Mouse (Mus musculus): ENCODE data around the gene Rpl32.
"Not testable (repeated sequence)": the region's sequence is repeated elsewhere in the genome, so short reads cannot be mapped to it uniquely, and the experiment has no call there.

Rpl32 gene

DNA sequence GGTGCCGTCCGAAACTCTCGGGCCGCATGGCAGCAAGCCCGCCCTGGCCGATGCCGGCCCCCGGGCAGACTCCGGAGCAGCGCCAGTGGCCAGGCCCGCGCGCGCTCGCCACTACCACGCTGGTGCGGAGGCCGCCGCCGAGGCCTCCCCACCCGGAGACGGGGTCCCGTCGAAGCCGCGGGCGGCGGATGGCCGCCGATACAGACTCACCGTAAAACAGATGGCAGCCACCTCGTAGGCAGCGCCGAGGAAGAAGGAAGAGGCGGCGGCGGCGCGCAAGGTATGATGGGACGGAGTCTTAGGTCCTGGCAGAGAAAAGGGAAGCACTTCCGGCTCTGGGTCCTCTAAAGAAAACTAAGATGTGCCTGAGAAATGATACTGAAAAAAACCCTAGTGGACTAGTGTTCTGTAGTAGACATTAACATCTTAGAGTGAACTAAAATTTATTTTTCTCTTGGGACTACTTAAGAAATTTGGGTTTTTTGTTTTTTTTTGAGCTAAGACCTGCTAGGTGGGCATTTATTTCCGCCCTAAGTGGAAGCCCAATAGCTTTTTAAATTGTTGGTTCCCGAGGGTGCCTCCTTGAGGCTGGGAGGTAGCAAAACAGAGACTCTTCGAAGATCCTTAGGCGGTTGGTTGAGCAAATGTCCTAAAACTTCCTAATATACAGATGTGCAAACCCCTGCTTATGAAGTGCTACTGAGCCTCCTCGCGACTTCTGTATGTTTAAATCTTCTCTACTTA is at the start of gene Rpl32:
Gene Rpl32 (minus strand): TSS at position 260 of the 744 bp plus-strand sequence.
- peak; percentile 89 for DNase-seq (ENCODE audit: low read depth, low spot score)

DNA sequence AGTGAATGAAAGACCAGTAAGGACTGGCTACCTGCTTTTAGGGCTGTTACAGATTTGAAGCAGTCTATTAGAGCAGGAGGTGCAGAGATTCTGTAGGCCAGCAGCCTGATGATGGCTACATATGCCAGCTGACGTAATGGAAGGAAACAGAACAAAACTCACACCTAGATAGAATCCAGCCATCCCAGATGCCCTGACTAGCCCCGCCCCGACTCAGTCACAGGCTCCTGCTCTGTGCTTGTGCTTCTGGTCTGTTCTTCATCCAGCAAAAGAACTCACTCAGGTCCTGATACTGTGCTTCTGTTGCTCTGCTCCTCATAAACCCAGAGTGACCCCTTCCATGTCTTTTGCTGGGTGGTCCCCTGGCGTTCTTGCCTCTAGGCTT is 47.8 kb upstream of the Rpl32 start:
- no peak for DNase-seq (ENCODE audit: low read depth, low spot score)

DNA sequence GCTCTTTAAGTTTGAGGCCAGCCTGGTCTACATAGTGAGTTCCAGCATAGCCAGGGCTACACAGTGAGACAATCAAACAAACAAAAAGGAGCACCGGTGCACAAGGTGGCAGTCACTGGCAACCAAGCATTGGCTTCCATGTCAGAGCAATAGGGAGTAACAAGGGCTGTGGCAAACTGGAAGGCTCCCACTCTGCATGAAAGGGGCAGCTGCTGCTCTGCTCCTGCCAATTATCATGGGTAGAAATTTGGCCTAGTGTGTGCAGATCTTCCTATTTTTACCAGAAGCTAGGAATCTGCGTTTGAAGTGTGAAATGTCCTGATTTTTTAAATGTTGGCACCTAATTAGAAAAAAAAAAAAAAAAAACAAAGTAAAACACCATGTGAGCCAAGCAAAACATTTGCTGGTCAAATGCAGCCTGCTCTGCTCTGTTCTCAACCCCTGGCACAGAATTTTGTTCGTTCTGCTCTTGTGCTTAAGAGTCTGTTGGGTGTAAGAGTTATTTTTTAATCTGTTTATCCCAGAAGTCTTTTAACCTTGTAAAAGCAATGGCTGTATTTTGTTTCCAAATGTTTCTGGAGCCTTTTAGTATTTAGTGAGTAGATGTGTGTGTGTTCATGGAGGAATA is 47.3 kb upstream of the Rpl32 start:
- no peak for DNase-seq (ENCODE audit: low read depth, low spot score)

DNA sequence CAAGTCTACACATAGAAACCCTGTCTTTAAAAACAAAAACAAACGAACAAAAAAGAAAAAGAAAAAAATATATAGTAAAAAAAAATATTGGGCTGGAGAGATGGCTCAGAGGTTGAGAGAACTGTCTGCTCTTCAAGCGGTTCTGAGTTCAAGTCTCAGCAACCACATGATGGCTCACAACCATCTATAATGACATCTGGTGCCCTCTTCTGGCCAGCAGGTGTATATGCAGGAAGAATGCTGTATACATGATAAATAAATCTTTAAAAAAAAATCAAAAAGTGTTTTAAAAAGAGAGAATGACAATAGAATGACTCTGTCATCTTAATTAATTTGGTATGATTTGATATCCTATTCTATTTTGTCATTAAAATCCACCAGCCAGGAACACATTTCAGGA is 45.9 kb upstream of the Rpl32 start:
- DNase-seq (ENCODE audit: low read depth, low spot score): no peak

DNA sequence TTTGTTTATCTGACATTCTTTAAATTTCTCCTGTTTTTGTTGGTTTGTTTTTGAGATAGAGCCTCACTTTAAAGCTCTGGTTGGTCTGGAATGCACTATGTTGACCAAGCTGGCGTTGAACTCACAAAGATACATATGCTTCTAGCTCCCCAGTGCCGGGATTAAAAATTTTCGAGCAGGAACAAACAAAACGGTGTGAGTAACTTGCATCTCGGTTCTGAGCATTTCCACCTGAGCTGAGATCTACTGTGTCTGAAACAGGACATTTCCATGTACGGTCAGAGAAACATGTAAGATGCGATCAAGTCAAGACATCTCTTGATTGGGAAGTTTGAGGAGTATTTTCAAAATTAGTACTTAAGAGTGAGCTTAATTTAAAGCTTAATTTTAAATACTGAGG is 45.4 kb upstream of the Rpl32 start:
- no peak for DNase-seq (ENCODE audit: low read depth, low spot score)

DNA sequence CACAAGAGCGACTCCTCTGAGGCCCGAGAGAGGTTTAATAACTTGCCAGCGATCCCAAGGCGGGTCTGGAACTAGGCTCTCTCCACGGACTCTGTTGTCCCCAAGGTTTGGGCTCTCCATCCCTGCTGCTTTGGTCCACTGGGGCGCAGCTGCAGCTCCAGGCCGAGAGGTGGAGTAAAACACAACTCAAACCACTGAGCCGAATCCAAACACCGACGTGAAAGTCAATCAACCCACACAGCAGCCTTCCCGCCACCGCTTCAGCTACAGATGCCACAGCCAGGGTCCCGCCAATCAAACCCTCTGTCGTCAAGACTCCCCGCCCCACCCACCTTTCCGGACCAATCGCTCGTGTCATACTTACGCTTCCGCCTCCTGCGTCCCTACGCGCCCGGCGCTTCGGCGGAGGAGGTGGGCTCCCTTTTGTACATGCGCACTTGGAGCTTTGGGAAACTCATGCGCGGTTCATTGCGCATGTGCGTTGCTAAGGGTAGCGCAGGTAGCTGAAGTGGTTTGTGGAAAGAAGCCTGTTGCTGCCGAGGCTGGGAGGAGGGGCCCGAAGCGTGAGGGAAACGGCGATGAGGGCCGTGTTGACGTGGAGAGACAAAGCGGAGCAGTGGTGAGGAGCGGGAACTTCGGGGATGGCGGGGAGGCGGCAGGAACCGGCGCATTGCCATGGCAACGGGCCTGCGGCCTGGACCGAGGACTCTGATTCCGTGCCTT is 44.7 kb upstream of the Rpl32 start, which contains the start of the genes Mbd4 and Ift122:
Gene Mbd4 (minus strand): TSS at position 281 of the 723 bp plus-strand sequence.
Gene Ift122 (plus strand): TSS at position 380 of the 723 bp plus-strand sequence.
- peak; percentile 99 for DNase-seq (ENCODE audit: low read depth, low spot score)

DNA sequence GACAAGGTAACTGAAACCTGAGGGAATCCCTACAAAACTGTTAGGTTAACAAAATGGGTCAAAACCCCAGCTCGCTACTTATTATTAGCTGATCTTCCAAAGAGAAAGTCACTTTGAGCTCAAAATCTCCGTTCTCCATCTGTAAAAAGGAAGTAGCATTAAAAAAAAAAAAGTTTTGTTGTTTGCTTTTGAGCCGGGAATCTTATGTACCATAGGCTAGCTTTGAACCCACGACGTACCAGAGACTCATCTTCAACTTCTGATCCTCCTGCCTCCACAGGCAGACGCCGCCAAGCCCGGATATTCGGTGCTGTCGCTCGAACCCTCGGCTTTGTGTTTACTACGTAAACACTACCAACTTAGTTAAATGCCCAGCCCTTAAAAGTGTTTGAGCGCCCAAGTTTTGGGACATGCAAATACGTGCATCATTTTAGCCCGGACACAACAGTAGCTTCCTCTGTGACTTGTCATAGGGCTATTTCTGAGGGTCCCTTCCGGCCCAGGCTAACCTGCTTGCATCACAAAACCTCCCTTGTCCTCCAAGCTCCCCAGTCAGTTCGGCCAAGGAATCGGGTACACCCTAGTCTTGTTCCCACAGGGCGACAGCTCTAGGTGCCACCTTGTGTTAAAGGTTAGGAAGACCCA is 44.0 kb upstream of the Rpl32 start:
- no peak for DNase-seq (ENCODE audit: low read depth, low spot score)

DNA sequence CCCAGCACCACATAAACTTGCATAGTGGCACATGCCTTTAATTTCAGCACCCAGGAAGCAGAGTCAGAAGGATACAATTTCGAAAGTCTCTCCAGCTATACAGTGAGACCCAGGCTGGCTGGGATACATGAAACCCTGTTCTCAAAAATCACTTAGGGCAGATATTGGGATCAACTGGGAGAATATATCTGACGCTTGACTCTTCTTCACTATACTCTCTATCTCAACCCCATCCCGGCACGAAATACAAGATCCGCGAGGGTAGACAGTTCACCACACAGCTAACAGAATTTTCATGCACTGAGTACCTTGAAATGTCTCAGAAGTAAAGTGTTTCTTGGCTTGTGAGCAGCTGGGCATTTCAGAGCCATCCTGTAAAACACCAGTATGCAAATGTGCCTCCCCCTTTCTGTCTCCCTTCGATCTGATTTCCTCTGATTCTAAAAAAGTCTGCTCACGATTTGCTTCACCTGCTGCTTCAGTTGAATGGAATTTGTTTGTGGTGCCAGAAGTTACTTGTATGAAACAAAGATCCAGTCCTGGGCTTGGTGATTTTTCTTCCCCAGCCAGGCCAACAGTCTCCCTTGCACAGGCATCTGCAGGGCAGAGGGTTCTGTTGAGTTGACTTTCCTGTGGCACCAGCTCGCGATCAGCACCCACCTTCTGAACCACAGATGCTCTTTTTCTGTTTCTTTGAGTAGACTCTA is 40.2 kb upstream of the Rpl32 start:
- DNase-seq (ENCODE audit: low read depth, low spot score): no peak

DNA sequence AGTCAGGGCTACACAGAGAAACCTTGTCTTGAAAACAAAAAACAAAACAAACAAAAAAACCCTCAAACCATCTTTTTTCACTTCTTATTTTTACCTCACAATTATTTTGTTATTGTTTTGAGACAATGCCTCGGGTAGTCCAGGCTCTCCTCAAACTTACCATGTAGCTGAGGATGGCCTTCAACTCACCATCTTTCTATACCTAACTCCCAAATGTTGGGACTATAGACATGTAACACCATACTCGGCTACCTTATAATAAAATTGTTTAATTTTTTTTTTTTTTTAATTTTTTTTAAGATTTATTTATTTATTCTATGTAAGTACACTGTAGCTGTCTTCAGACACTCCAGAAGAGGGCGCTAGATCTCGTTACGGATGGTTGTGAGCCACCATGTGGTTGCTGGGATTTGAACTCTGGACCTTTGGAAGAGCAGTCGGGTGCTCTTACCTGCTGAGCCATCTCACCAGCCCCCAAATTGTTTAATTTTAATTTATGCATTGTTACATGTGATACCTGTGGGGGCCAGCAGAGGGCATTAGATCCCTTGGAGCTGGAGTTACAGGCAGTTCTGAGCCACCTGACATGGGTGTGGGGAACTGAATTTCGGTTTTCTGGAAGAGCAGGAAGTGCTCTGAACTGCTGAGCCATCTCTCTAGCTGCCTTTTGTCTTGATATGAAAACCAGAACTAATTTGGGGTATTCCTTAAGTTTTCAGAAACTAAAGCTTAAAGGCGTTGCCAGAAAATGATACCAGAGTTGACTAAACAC is 38.3 kb upstream of the Rpl32 start:
- DNase-seq (ENCODE audit: low read depth, low spot score): no peak

DNA sequence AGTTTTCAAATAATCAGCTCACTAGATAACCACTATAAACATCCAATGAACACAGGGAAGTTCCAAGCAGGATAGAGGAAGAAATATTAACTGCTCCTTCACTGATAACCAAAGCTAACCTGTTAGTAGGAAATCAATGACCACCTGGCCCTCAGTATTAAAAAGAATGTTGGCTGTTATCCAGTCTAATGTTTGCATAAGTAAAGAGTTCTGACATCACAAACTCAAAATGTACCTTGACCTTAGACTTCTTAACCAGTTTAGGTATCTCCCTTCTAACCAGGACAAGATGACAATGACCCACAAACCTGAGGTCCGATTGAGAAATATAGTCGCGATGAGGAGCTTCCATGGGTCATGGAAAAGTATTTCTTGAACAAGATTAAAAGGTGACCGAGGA is 36.5 kb upstream of the Rpl32 start:
- DNase-seq (ENCODE audit: low read depth, low spot score): no peak

DNA sequence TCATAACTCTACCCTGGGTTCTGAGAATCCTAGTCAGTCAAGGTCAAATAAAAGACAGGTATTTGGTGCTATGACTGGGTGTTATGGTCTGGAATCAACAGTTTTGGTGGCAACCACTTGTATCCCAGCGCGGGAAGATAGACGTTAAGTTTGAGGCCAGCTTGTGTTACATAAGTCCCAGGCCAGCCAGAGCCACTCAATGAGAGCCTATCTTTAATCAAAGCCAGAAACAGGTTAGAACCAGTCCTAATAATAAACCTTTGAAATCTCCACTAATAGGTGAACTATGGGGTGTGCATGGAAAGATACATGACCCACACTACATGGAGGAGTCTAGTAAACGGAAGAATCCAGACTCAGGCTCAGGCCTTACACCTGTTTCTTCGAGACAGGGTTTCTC is 30.2 kb upstream of the Rpl32 start:
- DNase-seq (ENCODE audit: low read depth, low spot score): no peak

DNA sequence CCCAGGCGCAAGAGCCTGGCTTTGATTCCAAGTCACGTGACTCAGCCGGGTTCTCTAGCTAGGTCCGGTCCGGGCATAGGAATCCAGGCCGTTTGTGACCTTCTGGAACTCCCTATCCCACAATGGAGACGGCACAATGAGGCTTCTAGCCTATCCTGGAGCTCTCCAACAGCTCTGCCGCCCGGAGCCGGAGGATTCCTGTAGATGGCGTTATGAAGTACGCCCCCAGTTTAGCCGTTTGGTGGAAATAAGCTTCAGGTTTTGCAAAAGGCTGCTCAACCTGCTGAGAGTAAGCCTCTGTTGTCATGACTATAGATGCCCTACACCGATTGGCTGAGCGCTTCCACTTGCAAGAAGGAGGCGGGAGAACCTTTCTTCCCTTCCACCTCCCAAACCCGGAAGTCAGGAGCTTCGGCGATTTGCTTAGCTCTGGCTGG is 29.6 kb upstream of the Rpl32 start, which contains the start of gene Efcab12:
Gene Efcab12 (minus strand): TSS at position 252 of the 437 bp plus-strand sequence.
- DNase-seq (ENCODE audit: low read depth, low spot score): peak; percentile 66

DNA sequence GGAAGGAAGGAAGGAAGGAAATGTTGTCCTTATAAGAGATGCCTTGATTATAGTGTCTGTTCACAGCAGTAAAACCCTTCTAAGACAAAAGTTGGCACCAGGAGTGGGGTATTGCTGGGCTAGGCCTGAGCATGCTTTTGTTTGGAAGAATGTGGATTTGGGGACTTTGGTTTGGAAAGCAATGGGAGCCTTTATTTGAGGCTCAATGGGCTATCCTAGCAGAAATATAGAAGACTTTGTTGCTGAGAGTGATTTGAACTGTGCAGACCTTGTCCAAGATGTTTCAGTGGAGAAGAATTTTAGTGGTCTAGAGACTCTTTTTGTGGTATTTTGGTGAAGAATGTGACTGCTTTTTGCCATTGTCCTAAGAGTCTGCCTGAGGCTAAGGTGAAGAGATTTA is 25.3 kb upstream of the Rpl32 start:
- no peak for DNase-seq (ENCODE audit: low read depth, low spot score)

DNA sequence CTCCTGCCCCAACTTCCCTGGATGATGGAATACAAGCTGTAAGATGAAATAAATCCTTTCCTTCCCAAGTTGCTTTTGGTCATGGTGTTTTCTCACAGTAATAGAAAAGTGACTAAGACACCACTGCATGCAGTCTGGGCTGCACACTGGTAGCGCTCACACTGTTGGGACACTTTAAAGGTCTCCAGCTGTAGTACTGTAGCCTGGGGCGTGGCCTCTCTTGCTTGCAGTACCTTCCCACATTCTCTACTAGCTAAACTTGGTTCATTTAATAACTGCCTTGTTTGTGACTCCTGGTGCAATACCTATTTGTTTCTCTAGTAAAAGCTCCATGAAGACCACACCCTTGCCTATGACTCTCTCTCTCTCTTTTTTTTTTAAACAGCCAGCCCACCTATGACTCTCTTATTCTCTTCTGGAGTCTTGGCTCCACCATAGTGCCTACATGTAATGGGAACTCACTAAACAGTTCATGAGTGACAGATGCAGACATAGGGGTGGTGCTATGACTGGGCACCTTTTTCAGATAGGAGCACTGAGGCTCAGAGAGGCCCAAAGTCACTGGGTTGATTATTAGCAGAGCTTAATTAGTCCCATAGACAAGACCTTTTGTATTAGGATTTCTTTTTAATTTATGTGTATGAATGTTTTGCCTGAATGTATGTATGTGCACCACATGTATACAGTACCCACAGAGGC is 23.8 kb upstream of the Rpl32 start:
- no peak for DNase-seq (ENCODE audit: low read depth, low spot score)

DNA sequence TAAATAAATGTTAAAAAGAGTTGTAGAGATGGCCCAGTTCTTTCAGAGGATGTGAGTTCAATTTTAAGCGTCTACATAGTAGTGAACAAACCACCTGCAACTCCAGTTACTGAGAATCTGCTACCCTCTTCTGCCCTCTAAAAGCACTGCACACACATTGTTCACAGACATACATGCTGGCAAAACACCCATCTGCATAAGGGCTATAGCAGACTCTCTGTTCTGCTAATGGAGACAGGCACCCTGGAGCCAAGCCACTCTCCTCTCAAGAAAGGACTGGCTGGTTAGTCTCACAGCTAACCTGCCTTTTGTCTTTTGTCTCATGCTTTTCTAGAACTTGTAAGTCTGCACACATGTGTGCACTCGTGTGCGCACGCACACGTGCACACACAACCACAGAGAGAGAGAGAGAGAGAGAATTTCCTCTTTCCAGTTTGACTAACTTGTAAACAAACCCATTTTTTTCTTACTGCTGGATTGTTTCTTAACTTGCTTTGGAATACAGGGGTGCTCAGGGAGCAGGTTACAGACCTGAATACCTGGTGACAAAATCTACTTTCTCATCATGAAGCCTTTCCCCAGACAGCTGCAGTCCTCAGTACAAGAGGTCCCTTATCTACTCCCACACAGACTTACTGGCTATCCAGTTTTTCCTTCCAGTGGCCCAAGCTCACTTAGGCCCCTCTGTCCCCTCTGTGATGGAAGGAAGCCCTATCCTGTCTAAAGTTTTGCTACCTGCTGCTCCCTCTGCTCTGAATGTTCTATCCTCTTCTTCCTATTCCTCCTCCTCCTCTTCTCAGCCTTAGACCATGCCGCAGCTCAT is 22.4 kb upstream of the Rpl32 start:
- no peak for DNase-seq (ENCODE audit: low read depth, low spot score)

DNA sequence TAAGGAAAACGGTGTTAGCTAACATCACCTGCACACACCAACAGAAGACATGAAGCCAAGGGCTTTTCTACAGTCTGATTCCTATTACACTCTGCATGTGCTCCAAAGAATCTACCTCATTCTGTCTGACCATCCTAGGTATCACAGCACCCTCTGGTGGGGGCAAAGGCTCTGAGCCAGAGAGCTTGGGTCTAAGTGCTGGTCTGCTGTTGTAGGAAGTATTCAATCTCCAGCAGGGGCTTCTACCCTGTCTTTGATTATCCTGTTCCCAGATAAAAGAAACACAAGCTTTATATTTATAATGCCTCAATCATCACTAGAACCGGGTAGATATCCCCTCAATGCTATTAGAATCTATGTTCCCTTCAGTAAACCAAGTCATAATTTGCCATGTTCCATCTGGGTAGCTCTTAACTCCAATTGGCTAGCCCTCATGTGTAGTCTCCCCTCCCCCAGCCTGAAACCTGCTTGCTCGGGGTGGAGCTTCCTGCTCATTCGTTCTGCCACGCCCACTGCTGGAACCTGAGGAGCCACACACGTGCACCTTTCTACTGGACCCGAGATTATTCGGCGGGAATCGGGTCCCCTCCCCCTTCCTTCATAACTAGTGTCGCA is 15.4 kb upstream of the Rpl32 start:
- not testable (repeated sequence) for DNase-seq (ENCODE audit: low read depth, low spot score)

DNA sequence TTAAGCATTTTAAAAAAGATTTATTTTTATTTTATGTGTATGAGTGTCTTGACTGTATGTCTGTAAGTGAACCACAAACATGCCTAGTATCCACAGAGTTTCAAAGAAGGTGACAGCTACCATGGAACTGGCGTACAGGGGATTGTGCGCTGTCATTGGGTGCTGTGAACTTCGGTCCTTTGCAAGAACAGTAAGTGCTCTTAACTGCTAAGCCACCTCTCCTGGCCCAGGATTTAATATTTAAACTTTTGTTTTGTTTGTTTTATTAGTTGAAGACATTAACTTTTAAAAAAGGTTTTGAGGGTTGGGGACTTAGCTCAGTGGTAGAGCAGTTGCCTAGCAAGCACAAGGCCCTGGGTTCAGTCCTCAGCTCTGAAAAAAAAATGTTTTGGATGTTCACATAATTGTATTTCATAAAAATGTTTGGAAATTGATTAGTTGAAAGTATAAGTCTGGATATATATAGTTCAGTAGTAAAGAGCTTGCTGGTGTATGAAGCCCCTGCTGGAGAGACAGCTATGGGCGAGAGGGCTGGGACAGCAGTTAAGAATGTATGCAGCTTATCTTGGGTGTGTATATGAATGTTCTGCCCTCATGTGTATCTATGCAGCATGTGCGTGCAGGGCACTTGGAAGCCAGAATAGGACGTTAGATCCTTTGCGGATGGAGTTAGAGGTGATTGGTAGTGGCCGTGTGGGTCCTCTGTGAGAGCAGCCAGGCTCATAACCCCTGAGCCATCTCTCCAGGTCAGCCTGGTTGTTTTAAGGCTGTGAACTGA is 12.9 kb upstream of the Rpl32 start:
- DNase-seq (ENCODE audit: low read depth, low spot score): no peak

DNA sequence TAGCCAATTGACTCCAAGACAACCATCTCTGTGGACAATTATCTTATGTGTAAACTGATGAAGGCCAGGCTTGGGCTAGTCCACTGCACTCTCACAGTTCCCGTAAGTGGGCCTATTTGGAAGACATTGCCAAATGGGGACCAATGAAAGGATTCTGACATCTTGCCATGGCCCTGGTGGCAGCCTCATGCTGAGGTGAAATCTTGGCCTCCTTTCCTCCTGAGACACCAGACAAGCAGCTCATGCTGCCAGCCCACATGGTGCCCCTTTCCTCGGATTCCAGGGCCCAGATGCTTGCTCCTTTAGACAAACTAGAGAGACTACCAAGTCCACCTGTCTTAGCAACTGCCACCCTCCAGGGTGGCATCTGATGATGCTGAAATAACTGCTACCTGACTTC is 9.6 kb upstream of the Rpl32 start:
- no peak for DNase-seq (ENCODE audit: low read depth, low spot score)

Data from brain, embryonic 18.5 days (tissue).